Mouse (Mus musculus): Measurements from ENCODE around the gene Rpl27.

GRCm38 (mm10) chr11:101426165-101426564 is 15.9 kb upstream of the Rpl27 start:
- TF ChIP-seq CTCF (IDR thresholded peaks at IDR 0.05) (no peak), EP300 (IDR thresholded peaks at IDR 0.05) (no peak)

Data from lung, postnatal 0 days (tissue).